Mouse (Mus musculus): ENCODE results near the gene Thsd4. TPM values are rescaled to one million over a fixed set of nuclear protein-coding genes. Genes with fewer than 3 reads are reported as not detected.

Gene Thsd4
- total RNA-seq, 2 experiments from 2014 or later, result 10.1 to 10.6 TPM

DNA sequence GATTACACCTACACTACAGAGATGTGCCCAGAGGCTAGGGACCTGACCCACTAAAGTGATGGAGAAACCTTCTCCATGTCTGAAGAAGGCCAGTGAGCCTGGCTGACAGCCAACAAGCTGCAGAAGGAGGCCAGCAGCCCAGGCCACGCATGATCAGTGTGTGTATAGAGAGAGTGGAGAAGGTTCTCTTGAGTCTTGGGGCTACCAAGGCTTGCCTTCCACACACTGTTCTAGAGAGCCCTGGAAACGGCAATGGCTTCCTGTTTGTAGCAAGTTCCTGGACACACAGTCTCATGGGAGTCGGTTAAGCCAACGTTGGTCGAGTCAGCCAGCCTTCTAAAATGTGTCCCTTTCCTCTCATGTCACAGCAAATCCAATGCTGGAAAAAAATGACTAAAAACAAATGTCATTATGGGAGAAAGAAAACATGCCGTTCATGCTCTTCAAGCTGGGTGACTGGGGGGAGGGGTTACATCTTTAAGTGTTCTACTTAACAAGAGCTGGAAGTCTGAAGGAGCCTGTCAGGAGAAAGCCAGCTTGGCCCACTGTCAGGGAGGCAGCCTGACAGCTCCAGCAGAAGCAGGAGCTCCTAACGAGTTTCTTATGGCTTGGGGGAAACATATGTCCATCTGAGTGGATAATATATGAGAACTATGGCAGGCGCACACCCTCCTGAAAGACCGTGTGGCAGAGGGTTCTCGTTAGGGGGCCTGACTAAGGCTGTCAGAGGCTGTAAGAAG is 257.1 kb downstream of the Thsd4 start:
- DNase-seq, result peak; percentile 18

- DNase-seq, result no peak
These were observed 259.2 kb downstream of the Thsd4 start for GRCm38 (mm10) chr9:60262515-60263140.

DNA sequence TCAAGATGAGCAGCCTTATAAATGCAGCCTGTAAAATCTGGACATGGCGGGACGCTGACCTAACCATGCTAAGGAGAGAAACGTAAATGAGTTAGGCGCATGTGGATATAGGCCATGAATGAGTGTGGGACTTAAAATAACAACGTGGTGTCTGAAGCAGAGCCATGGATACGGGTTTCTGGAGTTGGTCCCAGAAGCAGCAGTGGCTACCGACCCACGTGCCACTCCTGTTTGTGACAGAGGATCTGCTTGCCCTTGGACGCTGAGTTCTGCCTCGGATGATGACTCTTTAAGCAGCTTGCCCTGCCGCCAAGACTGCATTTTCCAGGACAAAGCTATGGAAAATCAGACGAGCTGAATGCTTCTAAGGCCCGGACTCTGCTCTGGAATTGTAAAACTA is 262.2 kb downstream of the Thsd4 start:
- DNase-seq, result no peak

- peak; percentile 41 for DNase-seq
These were observed 270.1 kb downstream of the Thsd4 start for GRCm38 (mm10) chr9:60251765-60252164.

- DNase-seq, result no peak
These were observed 271.4 kb downstream of the Thsd4 start for GRCm38 (mm10) chr9:60250403-60250802.

- no peak for DNase-seq
These were observed 273.8 kb downstream of the Thsd4 start for GRCm38 (mm10) chr9:60247998-60248397.

GRCm38 (mm10) chr9:60244943-60245342 is 276.9 kb downstream of the Thsd4 start:
- peak; percentile 79 for DNase-seq

GRCm38 (mm10) chr9:60243503-60243902 is 278.3 kb downstream of the Thsd4 start:
- DNase-seq, result peak; percentile 58

DNA sequence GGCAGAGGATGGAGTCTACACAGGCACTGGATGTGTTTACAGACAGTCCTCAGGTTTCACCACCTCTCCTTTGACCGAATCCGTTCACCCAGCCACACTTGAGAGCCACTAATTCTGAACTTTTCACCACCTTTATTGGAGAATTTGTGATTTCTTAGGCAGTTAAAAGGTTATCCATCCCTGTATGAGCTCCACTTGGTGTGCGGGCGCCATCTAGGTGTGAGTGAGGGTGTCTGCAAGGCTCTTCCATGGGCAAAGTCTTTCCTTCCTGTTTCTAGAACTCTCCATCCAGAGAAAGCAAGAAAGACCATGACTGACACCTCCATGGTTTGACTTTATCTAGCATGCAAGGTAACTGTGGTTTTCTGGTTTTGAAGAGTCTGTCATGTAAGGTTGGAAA is 284.2 kb downstream of the Thsd4 start:
- DNase-seq, result peak; percentile 68

- no peak for DNase-seq
These were observed 285.7 kb downstream of the Thsd4 start for GRCm38 (mm10) chr9:60236155-60236554.

- DNase-seq, result no peak
These were observed 287.4 kb downstream of the Thsd4 start for GRCm38 (mm10) chr9:60234233-60235115.

DNA sequence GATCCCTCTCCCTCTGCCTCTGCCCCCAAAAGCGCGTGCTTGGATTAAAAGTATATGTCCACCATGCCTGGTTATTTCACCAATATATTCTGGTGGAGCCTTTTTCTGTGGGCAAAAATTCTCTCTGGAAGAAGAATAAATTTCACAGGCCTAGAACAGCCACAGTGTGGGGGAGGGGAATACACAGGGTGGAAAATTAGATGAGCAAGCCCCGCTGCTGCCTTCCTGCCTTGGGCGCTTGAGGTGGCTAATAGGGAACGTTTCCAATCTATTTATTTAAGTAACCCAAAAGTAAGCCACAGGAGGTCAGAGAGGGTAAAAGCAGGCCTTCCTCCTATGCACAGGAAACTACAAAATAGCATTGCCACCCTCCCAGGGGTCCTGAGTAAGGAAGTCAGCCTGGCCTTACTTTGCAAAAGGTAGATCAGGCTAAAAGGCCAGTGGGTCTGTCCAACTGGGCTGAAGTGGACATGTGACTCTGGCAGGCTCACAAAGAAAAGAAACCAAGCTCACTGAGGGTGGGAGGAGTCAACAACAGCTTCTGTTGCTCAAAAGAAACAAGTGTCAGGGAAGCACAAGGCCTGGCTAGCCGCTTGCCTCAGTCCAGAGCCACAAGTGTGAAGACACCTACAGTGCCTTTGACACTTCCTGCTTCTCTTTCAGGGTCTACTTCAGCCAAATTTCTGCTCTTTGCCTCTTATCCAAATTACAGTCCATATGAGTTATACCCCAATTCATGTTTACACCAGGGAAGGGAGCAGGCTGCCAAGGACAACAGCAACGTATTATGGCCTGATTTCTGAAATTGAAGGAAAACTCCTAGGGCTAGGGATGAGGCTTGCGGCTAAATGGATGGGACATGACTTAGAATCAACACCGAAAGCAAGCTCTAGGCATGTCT is 289.6 kb downstream of the Thsd4 start:
- DNase-seq, result peak; percentile 25

DNA sequence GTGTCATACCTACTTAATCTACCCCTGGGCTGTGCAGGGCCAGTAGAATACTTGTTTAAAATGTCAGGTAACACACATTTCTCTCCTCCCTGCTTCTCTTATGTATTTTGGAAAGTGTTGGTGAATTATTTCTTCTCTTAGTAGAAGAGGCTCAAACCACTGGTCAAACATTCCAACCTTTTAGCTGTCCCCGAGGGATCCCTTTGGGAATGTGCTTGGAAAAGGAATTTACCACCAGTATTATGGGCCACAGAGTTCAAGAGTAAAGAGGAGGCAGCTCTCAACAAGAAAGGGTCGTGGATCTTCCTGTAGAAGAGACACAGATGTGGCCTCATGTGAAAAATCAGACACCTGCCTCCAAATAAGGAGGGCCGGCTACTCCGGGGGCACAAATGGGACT is 292.4 kb downstream of the Thsd4 start:
- no peak for DNase-seq

- no peak for DNase-seq
These were observed 294.1 kb downstream of the Thsd4 start for GRCm38 (mm10) chr9:60227727-60228126.

- no peak for DNase-seq
These were observed 295.2 kb downstream of the Thsd4 start for GRCm38 (mm10) chr9:60226679-60227078.

GRCm38 (mm10) chr9:60226155-60226554 is 295.7 kb downstream of the Thsd4 start:
- DNase-seq, result no peak

DNA sequence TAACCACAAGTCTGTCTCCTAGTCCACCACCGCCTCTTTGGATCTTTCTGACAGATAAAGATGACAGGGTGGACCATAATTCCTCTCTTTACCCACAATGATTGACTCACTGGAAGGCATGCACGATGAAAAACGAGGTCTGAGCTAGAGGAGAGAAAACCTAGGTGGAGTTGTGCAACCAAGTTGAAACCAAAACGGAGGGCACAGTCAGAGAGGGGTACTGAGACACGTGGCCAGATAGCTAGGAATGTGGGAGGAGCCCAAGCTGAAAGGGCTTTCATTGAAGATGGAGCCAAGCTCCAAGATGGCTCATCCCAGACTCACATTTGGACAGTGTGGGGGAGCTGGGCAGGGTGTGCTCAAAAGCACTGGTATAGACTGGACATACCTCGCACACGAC is 296.4 kb downstream of the Thsd4 start:
- DNase-seq, result no peak

DNA sequence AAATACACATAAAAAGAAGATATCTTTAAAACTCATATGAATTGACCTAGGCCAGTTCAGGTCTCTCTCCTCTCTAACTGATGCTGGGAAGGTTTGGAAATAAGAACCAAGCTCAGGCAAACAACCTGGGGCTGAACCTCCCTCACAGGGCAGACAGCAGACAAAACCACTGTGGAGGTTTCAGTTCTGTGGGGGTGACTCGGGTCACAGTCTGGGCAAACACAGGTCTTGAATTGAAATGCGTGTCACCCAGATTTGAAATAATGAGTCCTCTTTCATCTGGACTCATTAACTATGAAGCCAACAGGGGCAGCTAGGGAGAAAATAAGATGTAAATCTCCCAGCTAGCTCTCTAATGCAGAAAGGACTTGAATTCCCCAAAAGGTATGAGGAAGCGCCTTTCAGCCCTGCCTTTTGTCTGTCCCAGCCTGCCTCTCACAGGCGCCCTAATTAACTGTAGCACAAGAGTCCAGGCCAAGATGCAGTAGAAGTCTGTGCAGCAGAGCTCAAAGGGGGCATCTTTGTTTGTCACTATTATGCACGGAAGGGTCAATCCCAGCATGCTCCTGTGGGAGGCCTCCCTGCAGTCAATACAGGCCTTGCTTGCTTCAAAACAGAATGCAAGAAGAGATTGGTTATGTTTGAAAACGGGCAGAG is 297.7 kb downstream of the Thsd4 start:
- DNase-seq, result no peak

- no peak for DNase-seq
These were observed 301.4 kb downstream of the Thsd4 start for GRCm38 (mm10) chr9:60220431-60220830.

DNA sequence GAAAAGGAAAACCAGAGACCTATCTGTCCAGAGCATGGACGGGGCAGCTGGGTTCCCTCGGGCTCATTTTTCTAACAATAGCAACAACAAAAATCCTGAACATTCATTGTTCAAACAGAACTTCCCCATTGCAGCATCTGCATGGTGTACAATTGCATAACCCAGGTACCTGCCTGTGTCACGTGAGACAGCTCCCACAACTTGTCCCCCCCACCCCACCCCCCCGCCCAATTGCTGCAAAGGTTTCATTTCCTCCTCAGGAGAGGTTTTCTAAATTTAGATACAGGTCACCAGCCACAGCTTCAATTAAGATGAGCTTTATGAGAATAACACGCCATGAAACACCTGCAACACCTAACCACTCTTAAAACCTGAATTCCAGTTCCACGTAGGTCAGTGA is 303.4 kb downstream of the Thsd4 start:
- no peak for DNase-seq

DNA sequence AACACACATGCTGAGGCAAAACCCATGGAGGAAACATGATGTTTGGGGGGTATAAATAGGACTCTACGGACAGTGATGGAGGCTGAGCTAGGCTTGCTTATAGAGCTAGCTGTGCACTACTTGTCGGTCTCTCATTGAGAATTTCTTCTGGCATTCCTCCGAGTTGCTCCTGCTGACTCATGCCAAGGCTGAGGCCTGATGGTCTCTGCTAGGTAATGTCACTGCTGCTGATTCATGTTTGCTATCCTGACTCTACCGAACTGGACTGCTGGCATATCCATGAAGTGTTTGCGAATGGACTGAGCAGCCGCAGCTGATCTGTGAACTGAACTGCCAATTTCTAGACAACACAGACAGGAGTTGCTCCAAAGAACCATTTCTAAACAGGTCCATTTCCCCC is 305.8 kb downstream of the Thsd4 start:
- peak; percentile 71 for DNase-seq
